Mouse (Mus musculus) liver, postnatal 0 days (tissue): ENCODE measurements around the gene Gbp7.

Experiments
- CTCF ChIP-seq: sonication (generic); IDR thresholded peaks from 2 replicates; pipeline ENCODE4 v1.5.1; 2016; ENCODE audit warnings: antibody characterized with exemption, low read depth
- EP300 ChIP-seq: IDR thresholded peaks from 2 replicates; pipeline ENCODE4 v1.6.1; 2016; ENCODE audit warnings: antibody characterized with exemption, low read depth, mild to moderate bottlenecking

- TF ChIP-seq CTCF = no peak
- TF ChIP-seq EP300 = no peak
Measured at GRCm38 (mm10) chr3:142561045-142561646, 31.0 kb downstream of the Gbp7 start.
